Mouse (Mus musculus) liver, postnatal 0 days (tissue): Measurements from ENCODE around the gene Ank. TPM values are rescaled to one million over a fixed set of nuclear protein-coding genes. Genes with fewer than 3 reads are reported as not detected.

Experiments
- ATAC-seq: fragments of 200-750 bp; cut with Nextera tagmentation; 2 replicates; pipeline ENCODE4 v1.8.0; 2017; ENCODE audit warnings: mild to moderate bottlenecking, moderate library complexity
- DNase-seq: peaks from one replicate; pipeline ENCODE4 v3.0.0-alpha.2; 2016
- H3K27ac ChIP-seq: fragments of 300-500 bp; sonication (generic); 2 replicates; pipeline ENCODE4 v1.5.1; 2014; ENCODE audit warnings: antibody characterized with exemption, moderate library complexity, mild to moderate bottlenecking, low read depth
- H3K27me3 ChIP-seq: fragments of 300-500 bp; sonication (generic); 2 replicates; pipeline ENCODE4 v1.6.1; 2014; ENCODE audit warnings: low read length, control low read depth, mixed read lengths; ENCODE audit not compliant: insufficient read depth
- H3K36me3 ChIP-seq: fragments of 300-500 bp; sonication (generic); replicated peaks from 2 replicates; pipeline ENCODE4 v1.6.1; 2014; ENCODE audit warnings: mild to moderate bottlenecking, control low read depth, low read length, moderate library complexity, mixed read lengths; ENCODE audit not compliant: insufficient read depth
- H3K4me1 ChIP-seq: fragments of 300-500 bp; sonication (generic); 2 replicates; pipeline ENCODE4 v1.6.1; 2014; ENCODE audit warnings: antibody characterized with exemption, mild to moderate bottlenecking, control low read depth; ENCODE audit not compliant: insufficient read depth
- H3K4me2 ChIP-seq: fragments of 300-500 bp; sonication (generic); 2 replicates; pipeline ENCODE4 v1.6.1; 2014; ENCODE audit warnings: low read depth, mild to moderate bottlenecking, low read length, moderate library complexity, mixed read lengths
- H3K4me3 ChIP-seq: fragments of 300-500 bp; sonication (generic); 2 replicates; pipeline ENCODE4 v1.5.1; 2014; ENCODE audit warnings: low read depth, low read length
- H3K9ac ChIP-seq: fragments of 300-500 bp; sonication (generic); replicated peaks from 2 replicates; pipeline ENCODE4 v1.6.1; 2014; ENCODE audit warnings: mild to moderate bottlenecking, moderate library complexity
- H3K9me3 ChIP-seq: fragments of 300-500 bp; sonication (generic); 2 replicates; pipeline ENCODE4 v1.6.1; 2016; ENCODE audit warnings: mild to moderate bottlenecking, control low read depth, low read length, mixed read lengths
- CTCF ChIP-seq: sonication (generic); IDR thresholded peaks from 2 replicates; pipeline ENCODE4 v1.5.1; 2016; ENCODE audit warnings: antibody characterized with exemption, low read depth
- EP300 ChIP-seq: IDR thresholded peaks from 2 replicates; pipeline ENCODE4 v1.6.1; 2016; ENCODE audit warnings: antibody characterized with exemption, low read depth, mild to moderate bottlenecking
- WGBS: fragments of 180-500 bp; shearing (Covaris S2); extraction: QIAGEN DNeasy Blood & Tissue Kit; methylation state at CpG from one replicate; pipeline ENCODE4 v1.1.7; 2014; ENCODE audit not compliant: insufficient replicate concordance; 5-methylcytosine and 5-hydroxymethylcytosine counted together
- polyA plus RNA-seq: library from polyadenylated mRNA; unstranded; fragments of >200 nt; fragmentation: Nextera tagmentation; extraction: Ambion mirVana; gene quantifications from 2 replicates; pipeline ENCODE4 v1.2.1, GENCODE M21; 2015

Gene Ank
- polyA plus RNA-seq, 1 experiment from 2014 or later: 7.8 TPM

DNA sequence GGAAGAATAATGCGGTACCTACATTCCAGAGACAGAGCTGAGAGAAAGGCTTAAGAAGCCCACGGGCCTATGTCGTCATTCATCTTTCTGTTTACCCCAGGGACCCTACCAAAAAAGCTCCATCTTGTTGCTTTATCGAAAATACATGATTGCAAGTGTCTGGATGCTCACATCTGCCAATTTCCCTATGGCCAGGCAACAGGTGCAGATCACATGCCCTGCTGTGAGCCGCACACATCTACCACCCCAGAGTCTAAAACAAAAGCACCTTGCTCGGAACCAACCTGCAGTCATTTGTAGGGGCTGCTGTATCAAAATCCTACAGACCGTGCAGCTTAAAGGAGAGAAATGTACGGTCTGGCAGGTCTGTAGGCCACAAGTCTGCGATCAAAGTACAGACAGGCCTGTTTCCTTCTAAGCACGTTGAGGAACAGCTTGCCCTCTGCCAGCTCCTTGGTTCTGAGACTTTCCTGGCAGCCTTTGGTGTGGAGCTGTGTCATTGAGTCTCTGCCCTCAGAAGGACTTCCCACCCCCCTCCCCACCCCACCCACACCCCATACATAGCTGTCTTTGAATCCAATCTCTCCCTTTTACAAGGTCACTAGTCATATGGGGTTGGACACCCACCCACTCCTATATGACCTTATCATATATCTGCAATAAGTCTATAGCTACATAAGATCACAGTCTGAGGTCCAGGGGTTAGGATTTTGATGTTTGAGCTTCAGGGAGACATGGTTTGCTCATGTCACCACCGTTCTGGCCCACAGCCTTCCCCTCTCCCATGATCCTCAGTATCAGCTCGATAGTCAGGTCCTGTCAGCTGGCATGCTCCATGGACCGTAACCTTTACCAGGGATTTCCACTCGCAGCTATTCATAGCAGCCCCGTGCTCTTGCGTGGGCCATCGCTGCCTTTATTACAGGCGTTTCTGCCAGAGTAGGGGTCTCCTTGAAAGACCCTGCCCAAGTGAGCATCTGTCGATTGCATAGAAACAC is 84.9 kb downstream of the Ank start:
- no peak for DNase-seq
- Histone ChIP-seq H3K36me3 (no peaks in the 10 kb centered on the region), H3K9ac (no peak overlapping the region), H3K9me3 (no peaks in the 10 kb centered on the region), H3K27me3 (no peaks in the 10 kb centered on the region), H3K27ac (peak overlapping the region; percentile 66), H3K4me3 (no peak overlapping the region), H3K4me2 (no peak overlapping the region), H3K4me1 (peaks cover 10% of the 10 kb centered on the region; the same call in 1 of the 2 replicates)
- 89% methylated on average over 19 of the region's 19 CpGs for WGBS
- no peak for ATAC-seq
- no peak for TF ChIP-seq CTCF
- TF ChIP-seq EP300: no peak

DNA sequence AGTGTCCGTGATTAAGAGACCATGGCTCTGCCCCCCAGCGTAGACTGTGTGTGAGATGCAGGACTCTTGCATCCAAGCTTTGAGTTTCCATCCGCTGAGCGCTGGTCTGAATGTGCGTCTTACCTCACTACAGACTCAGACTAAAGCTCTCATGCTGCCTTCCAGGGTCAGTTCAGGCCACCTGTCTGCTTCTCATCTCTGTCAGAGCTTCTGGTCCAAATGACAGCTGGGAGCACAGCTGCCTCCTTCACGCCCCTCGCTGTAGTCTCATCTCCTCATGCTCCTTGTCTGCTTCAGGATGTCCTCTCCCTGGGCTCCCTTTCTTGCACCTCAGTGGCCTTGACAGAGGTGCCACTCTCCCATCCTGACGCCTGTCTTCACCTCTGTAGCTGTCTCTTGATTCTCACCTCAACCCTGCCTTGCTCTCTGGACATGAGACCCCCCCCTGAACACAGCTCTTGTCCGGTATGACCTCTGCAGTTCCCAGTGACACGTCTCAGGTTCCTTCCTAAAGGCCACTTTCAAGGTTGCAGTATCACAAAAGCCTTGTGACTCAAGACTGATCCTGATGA is 85.7 kb downstream of the Ank start:
- H3K27me3 ChIP-seq: no peaks in the 10 kb centered on the region
- no peak overlapping the region for H3K4me2 ChIP-seq
- no peak overlapping the region for H3K9ac ChIP-seq
- H3K4me1 ChIP-seq: peaks cover 10% of the 10 kb centered on the region; the same call in 1 of the 2 replicates
- DNase-seq: no peak
- TF ChIP-seq EP300: no peak
- peaks cover 2% of the 10 kb centered on the region for H3K36me3 ChIP-seq
- ATAC-seq: no peak
- H3K27ac ChIP-seq: no peak overlapping the region
- H3K9me3 ChIP-seq: no peaks in the 10 kb centered on the region
- WGBS: 85% methylated on average over 10 of the region's 10 CpGs
- no peak overlapping the region for H3K4me3 ChIP-seq

DNA sequence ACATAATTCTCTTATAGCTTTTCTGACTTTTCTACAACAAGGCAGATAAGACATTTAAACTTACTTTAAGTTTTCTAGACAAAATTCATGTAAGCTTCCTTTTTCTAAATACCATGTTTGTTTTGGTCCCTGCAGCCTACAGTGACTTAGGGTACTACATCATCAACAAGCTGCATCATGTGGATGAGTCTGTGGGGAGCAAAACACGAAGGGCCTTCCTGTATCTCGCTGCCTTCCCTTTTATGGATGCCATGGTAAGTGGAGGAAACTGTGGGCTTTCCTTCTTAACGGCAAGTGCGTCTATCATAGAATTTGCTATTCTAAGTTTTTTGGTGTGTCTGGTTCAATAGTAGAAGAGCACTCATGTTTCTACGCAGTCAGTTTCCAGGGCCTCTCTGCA is 87.1 kb downstream of the Ank start:
- Histone ChIP-seq H3K4me2 (no peak overlapping the region), H3K9ac (no peak overlapping the region), H3K9me3 (no peaks in the 10 kb centered on the region), H3K36me3 (peaks cover 3% of the 10 kb centered on the region), H3K4me1 (peaks cover 10% of the 10 kb centered on the region; the same call in 1 of the 2 replicates), H3K27me3 (no peaks in the 10 kb centered on the region), H3K27ac (no peak overlapping the region), H3K4me3 (no peak overlapping the region)
- no peak for TF ChIP-seq CTCF
- TF ChIP-seq EP300: no peak
- WGBS: 73% methylated on average over 5 of the region's 5 CpGs
- ATAC-seq: no peak
- no peak for DNase-seq

DNA sequence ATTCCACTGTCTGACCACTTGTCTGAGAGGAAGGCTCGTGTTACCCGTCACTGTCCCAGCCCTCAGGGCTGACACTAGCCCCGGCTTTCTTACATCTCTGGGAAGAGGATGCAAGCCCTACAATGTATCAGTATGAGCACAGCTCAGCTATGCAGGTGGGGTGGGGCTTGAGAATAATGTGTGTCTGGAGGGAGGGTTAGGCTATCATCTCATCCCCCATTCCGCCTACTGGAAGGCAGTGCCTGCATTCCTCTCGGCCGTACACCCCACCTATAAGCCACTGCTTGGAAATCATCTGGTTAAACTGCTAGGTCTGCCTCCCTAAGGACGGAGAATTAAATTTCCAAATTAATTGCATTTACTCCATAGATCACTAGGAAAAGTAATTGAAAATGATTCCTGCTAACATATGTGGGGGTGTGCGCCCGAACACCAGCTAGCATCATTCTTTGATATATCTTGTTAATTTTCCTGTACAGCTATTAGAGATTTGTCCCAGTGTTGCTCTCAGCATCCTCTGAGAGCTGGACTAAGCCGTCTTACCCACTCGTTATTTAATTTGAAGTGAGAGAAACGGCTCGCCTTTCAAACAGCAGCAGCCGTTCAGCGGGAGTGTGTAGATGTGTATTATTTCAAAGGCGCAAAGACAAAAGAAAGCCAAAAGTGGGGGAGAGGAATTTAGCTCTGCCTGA is 92.1 kb downstream of the Ank start:
- H3K27ac ChIP-seq: no peak overlapping the region
- WGBS: 88% methylated on average over 16 of the region's 16 CpGs
- DNase-seq: no peak

DNA sequence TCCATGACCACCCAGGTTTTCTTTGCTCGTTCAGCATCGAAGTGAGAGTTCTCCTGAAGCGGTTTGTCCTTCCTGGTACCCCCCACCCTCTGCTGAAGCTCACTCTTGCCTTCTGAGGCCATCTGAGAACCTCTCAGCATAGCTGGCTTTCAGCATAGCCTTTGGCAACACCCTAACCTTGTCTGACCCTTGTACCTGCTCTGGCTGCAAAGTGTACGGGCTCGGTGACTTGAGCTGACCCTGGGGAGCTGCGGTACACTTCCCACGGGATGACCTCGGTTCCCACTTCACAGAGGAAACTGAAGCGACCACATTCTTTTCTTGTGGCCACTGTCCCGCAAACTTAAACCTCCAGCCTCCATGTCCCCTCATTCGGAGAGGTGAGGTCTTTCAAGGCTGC is 93.8 kb downstream of the Ank start:
- peaks cover 2% of the 10 kb centered on the region; the same call in 1 of the 2 replicates for H3K4me1 ChIP-seq
- H3K36me3 ChIP-seq: peaks cover 3% of the 10 kb centered on the region
- no peak for TF ChIP-seq EP300
- TF ChIP-seq CTCF: no peak
- H3K27me3 ChIP-seq: no peaks in the 10 kb centered on the region
- H3K27ac ChIP-seq: no peak overlapping the region
- ATAC-seq: 0 out of 2 replicates have a peak, but pooled peaks have one; percentile 38
- 69% methylated on average over 11 of the region's 11 CpGs for WGBS
- DNase-seq: no peak
- no peaks in the 10 kb centered on the region for H3K9me3 ChIP-seq
- H3K9ac ChIP-seq: no peak overlapping the region
- no peak overlapping the region for H3K4me3 ChIP-seq
- H3K4me2 ChIP-seq: no peak overlapping the region

More for the DNA sequence above, 92.1 kb downstream of the Ank start:
- TF ChIP-seq CTCF (no peak), EP300 (no peak)
- Histone ChIP-seq H3K4me1 (0 out of 2 replicates have a peak, but pooled peaks cover 2% of the 10 kb centered on the region), H3K9ac (no peak overlapping the region), H3K9me3 (no peaks in the 10 kb centered on the region), H3K27me3 (no peaks in the 10 kb centered on the region), H3K36me3 (peaks cover 3% of the 10 kb centered on the region), H3K4me3 (no peak overlapping the region), H3K4me2 (no peak overlapping the region)
- no peak for ATAC-seq
